Mouse (Mus musculus) liver, embryonic 18 days (tissue): ENCODE results near the gene E2f6. TPM values are rescaled to one million over a fixed set of nuclear protein-coding genes. Genes with fewer than 3 reads are reported as not detected.

Source experiments
- polyA plus RNA-seq: library from polyadenylated mRNA; depleted of rRNA; stranded (reverse); fragments of >200 nt; gene quantifications from 2 replicates; pipeline ENCODE4 v1.2.3, GENCODE M21; 2012; rRNA removed

Gene E2f6
- polyA plus RNA-seq = 12.0 and 12.3 TPM in 2 replicates

GRCm38 (mm10) chr12:16810525-16811431 lies at the start of gene E2f6:
E2f6 (plus strand) TSS chr12:16810963.

GRCm38 (mm10) chr12:16800259-16800958 lies 10.4 kb upstream of the E2f6 start, which contains the start of gene Greb1:
Greb1 (minus strand) TSS chr12:16800886.

Other genes starting within 250 kb of the E2f6 start
- 35.8 and 46.6 TPM in 2 replicates for gene Lpin1, start 200.0 kb upstream of the E2f6 start, polyA plus RNA-seq
- not detected in 2 replicates for gene Ntsr2, start 157.6 kb upstream of the E2f6 start, polyA plus RNA-seq
- gene Greb1, start 10.1 kb upstream of the E2f6 start, polyA plus RNA-seq = 0.50 and 0.70 TPM in 2 replicates
- 5.6 and 6.8 TPM in 2 replicates for gene Rock2, start 83.9 kb downstream of the E2f6 start, polyA plus RNA-seq
- gene Pqlc3, start 189.4 kb downstream of the E2f6 start, polyA plus RNA-seq = 4.6 and 4.9 TPM in 2 replicates
- gene 2410004P03Rik, start 200.8 kb downstream of the E2f6 start, polyA plus RNA-seq = 0.01 and 0.03 TPM in 2 replicates